Mouse (Mus musculus): Measurements from ENCODE around the gene Rep15. TPM values are rescaled to one million over a fixed set of nuclear protein-coding genes. Genes with fewer than 3 reads are reported as not detected.
A peak's percentile ranks its signal among the peaks of the same experiment; 100 is the strongest.

Rep15 gene
- polyA plus RNA-seq, 1 experiment from 2014 or later: 1.1 TPM

GRCm38 (mm10) chr6:147062034-147062433, 29.6 kb downstream of the Rep15 start:
- Histone ChIP-seq H3K9ac (no peak overlapping the region), H3K27me3 (ENCODE audit: insufficient read depth, low read length) (no peaks in the 10 kb centered on the region), H3K27ac (ENCODE audit: low read depth) (no peak overlapping the region), H3K4me3 (ENCODE audit: low read depth, low read length) (no peak overlapping the region), H3K9me3 (ENCODE audit: low read depth, low read length) (no peaks in the 10 kb centered on the region), H3K36me3 (ENCODE audit: insufficient read depth) (peaks cover 67% of the 10 kb centered on the region), H3K4me1 (ENCODE audit: insufficient read depth) (no peaks in the 10 kb centered on the region), H3K4me2 (no peak overlapping the region)
- DNase-seq (no peak), ATAC-seq (ENCODE audit: insufficient read depth) (no peak)
- 74% methylated on average over 7 of the region's 7 CpGs for WGBS
- TF ChIP-seq CTCF (IDR thresholded peaks at IDR 0.05; ENCODE audit: low read depth): no peak

GRCm38 (mm10) chr6:147062694-147063093, 30.3 kb downstream of the Rep15 start:
- WGBS: 83% methylated on average over 7 of the region's 7 CpGs
- Histone ChIP-seq H3K4me2 (no peak overlapping the region), H3K27me3 (ENCODE audit: insufficient read depth, low read length) (no peaks in the 10 kb centered on the region), H3K9me3 (ENCODE audit: low read depth, low read length) (no peaks in the 10 kb centered on the region), H3K4me3 (ENCODE audit: low read depth, low read length) (no peak overlapping the region), H3K36me3 (ENCODE audit: insufficient read depth) (peaks cover 69% of the 10 kb centered on the region), H3K27ac (ENCODE audit: low read depth) (no peak overlapping the region), H3K9ac (no peak overlapping the region), H3K4me1 (ENCODE audit: insufficient read depth) (no peaks in the 10 kb centered on the region)
- TF ChIP-seq CTCF (IDR thresholded peaks at IDR 0.05; ENCODE audit: low read depth): no peak
- ATAC-seq (ENCODE audit: insufficient read depth) (no peak), DNase-seq (no peak)

GRCm38 (mm10) chr6:147064226-147064943, 32.0 kb downstream of the Rep15 start:
- Histone ChIP-seq H3K9ac (no peak overlapping the region), H3K27me3 (ENCODE audit: insufficient read depth, low read length) (no peaks in the 10 kb centered on the region), H3K27ac (ENCODE audit: low read depth) (no peak overlapping the region), H3K9me3 (ENCODE audit: low read depth, low read length) (no peaks in the 10 kb centered on the region), H3K4me3 (ENCODE audit: low read depth, low read length) (no peak overlapping the region), H3K36me3 (ENCODE audit: insufficient read depth) (peaks cover 68% of the 10 kb centered on the region), H3K4me1 (ENCODE audit: insufficient read depth) (no peaks in the 10 kb centered on the region), H3K4me2 (no peak overlapping the region)
- no peak for TF ChIP-seq CTCF (IDR thresholded peaks at IDR 0.05; ENCODE audit: low read depth)
- no peak for ATAC-seq (ENCODE audit: insufficient read depth)
- WGBS: 87% methylated on average over 10 of the region's 10 CpGs
- no peak for DNase-seq

- Histone ChIP-seq H3K36me3 (ENCODE audit: insufficient read depth) (peaks cover 64% of the 10 kb centered on the region), H3K4me1 (ENCODE audit: insufficient read depth) (no peaks in the 10 kb centered on the region), H3K9me3 (ENCODE audit: low read depth, low read length) (no peaks in the 10 kb centered on the region), H3K9ac (no peak overlapping the region), H3K27me3 (ENCODE audit: insufficient read depth, low read length) (no peaks in the 10 kb centered on the region), H3K27ac (ENCODE audit: low read depth) (no peak overlapping the region), H3K4me2 (no peak overlapping the region), H3K4me3 (ENCODE audit: low read depth, low read length) (no peak overlapping the region)
- 90% methylated on average over 6 of the region's 6 CpGs for WGBS
- ATAC-seq (ENCODE audit: insufficient read depth) (no peak), DNase-seq (no peak)
- TF ChIP-seq CTCF (IDR thresholded peaks at IDR 0.05; ENCODE audit: low read depth): no peak
Measured at GRCm38 (mm10) chr6:147064944-147065261, 32.5 kb downstream of the Rep15 start.

GRCm38 (mm10) chr6:147075808-147076387, 43.5 kb downstream of the Rep15 start:
- peaks cover 21% of the 10 kb centered on the region for H3K36me3 ChIP-seq (ENCODE audit: insufficient read depth)
- no peak overlapping the region for H3K4me3 ChIP-seq (ENCODE audit: low read depth, low read length)
- WGBS: 34% methylated on average over 5 of the region's 5 CpGs
- DNase-seq (peak; percentile 78), ATAC-seq (ENCODE audit: insufficient read depth) (peak; percentile 95)
- no peaks in the 10 kb centered on the region for H3K4me1 ChIP-seq (ENCODE audit: insufficient read depth)
- peak overlapping the region; percentile 81 for H3K27ac ChIP-seq (ENCODE audit: low read depth)
- H3K9ac ChIP-seq: no peak overlapping the region
- no peaks in the 10 kb centered on the region for H3K9me3 ChIP-seq (ENCODE audit: low read depth, low read length)
- peak; percentile 34 for TF ChIP-seq CTCF (IDR thresholded peaks at IDR 0.05; ENCODE audit: low read depth)
- H3K4me2 ChIP-seq: no peak overlapping the region
- no peaks in the 10 kb centered on the region for H3K27me3 ChIP-seq (ENCODE audit: insufficient read depth, low read length)

GRCm38 (mm10) chr6:147076878-147077277, 44.5 kb downstream of the Rep15 start:
- no peak overlapping the region; the same call in 1 of the 2 replicates for H3K27ac ChIP-seq (ENCODE audit: low read depth)
- no peaks in the 10 kb centered on the region for H3K9me3 ChIP-seq (ENCODE audit: low read depth, low read length)
- H3K4me3 ChIP-seq (ENCODE audit: low read depth, low read length): no peak overlapping the region
- H3K36me3 ChIP-seq (ENCODE audit: insufficient read depth): peaks cover 11% of the 10 kb centered on the region
- DNase-seq: no peak
- TF ChIP-seq CTCF (IDR thresholded peaks at IDR 0.05; ENCODE audit: low read depth): no peak
- H3K4me2 ChIP-seq: no peak overlapping the region
- H3K27me3 ChIP-seq (ENCODE audit: insufficient read depth, low read length): no peaks in the 10 kb centered on the region
- WGBS: 74% methylated on average over 8 of the region's 8 CpGs
- no peaks in the 10 kb centered on the region for H3K4me1 ChIP-seq (ENCODE audit: insufficient read depth)
- H3K9ac ChIP-seq: no peak overlapping the region
- no peak for ATAC-seq (ENCODE audit: insufficient read depth)

GRCm38 (mm10) chr6:147079919-147080318, 47.5 kb downstream of the Rep15 start:
- ATAC-seq (ENCODE audit: insufficient read depth): no peak
- WGBS: 88% methylated on average over 10 of the region's 10 CpGs
- H3K4me1 ChIP-seq (ENCODE audit: insufficient read depth): no peaks in the 10 kb centered on the region

More at GRCm38 (mm10) chr6:147079919-147080318, 47.5 kb downstream of the Rep15 start:
- Histone ChIP-seq H3K27ac (ENCODE audit: low read depth) (no peak overlapping the region), H3K4me3 (ENCODE audit: low read depth, low read length) (no peak overlapping the region), H3K27me3 (ENCODE audit: insufficient read depth, low read length) (no peaks in the 10 kb centered on the region), H3K36me3 (ENCODE audit: insufficient read depth) (no peaks in the 10 kb centered on the region), H3K9me3 (ENCODE audit: low read depth, low read length) (no peaks in the 10 kb centered on the region), H3K4me2 (no peak overlapping the region), H3K9ac (no peak overlapping the region)
- no peak for DNase-seq
- TF ChIP-seq CTCF (IDR thresholded peaks at IDR 0.05; ENCODE audit: low read depth): no peak

Other genes starting within 250 kb of the Rep15 start
- 5.9 and 6.2 TPM in 2 replicates for gene Arntl2, start 236.5 kb upstream of the Rep15 start, polyA plus RNA-seq (2014; fragmentation: Nextera tagmentation; extraction: Ambion mirVana)
- not detected in 2 replicates for gene Smco2, start 182.5 kb upstream of the Rep15 start, polyA plus RNA-seq (2014; fragmentation: Nextera tagmentation; extraction: Ambion mirVana)
- gene Ppfibp1, start 144.1 kb upstream of the Rep15 start, polyA plus RNA-seq (2014; fragmentation: Nextera tagmentation; extraction: Ambion mirVana): 52.5 and 56.8 TPM in 2 replicates
- gene 1700034J05Rik, start 78.2 kb upstream of the Rep15 start, polyA plus RNA-seq (2014; fragmentation: Nextera tagmentation; extraction: Ambion mirVana): 0.21 and 0.39 TPM in 2 replicates
- gene Mrps35, start 10.2 kb downstream of the Rep15 start, polyA plus RNA-seq (2014; fragmentation: Nextera tagmentation; extraction: Ambion mirVana): 106 and 121 TPM in 2 replicates
- gene Mansc4, start 54.4 kb downstream of the Rep15 start, polyA plus RNA-seq (2014; fragmentation: Nextera tagmentation; extraction: Ambion mirVana): 7.3 and 7.5 TPM in 2 replicates
- 14.2 and 14.6 TPM in 2 replicates for gene Klhl42, start 58.8 kb downstream of the Rep15 start, polyA plus RNA-seq (2014; fragmentation: Nextera tagmentation; extraction: Ambion mirVana)
- 12.3 and 13.1 TPM in 2 replicates for gene Pthlh, start 231.6 kb downstream of the Rep15 start, polyA plus RNA-seq (2014; fragmentation: Nextera tagmentation; extraction: Ambion mirVana)

Data from lung, embryonic 14.5 days (tissue).